Mouse (Mus musculus): ENCODE data around the gene Cenpf.
"Not testable (repeated sequence)": the region's sequence is repeated elsewhere in the genome, so short reads cannot be mapped to it uniquely, and the experiment has no call there.

Gene Cenpf

GRCm38 (mm10) chr1:189694391-189694790 lies 6.5 kb upstream of the Cenpf start:
- DNase-seq (ENCODE audit: low read depth, low spot score) = no peak

- DNase-seq (ENCODE audit: low read depth, low spot score) = not testable (repeated sequence)
Measured at GRCm38 (mm10) chr1:189692442-189692841, 4.6 kb upstream of the Cenpf start.

- no peak for DNase-seq (ENCODE audit: low read depth, low spot score)
Measured at GRCm38 (mm10) chr1:189689050-189689833, 1.4 kb upstream of the Cenpf start.

GRCm38 (mm10) chr1:189688388-189688750 lies 483 bp upstream of the Cenpf start:
- no peak for DNase-seq (ENCODE audit: low read depth, low spot score)

GRCm38 (mm10) chr1:189686025-189686424 lies 1.9 kb downstream of the Cenpf start:
- no peak for DNase-seq (ENCODE audit: low read depth, low spot score)

- DNase-seq (ENCODE audit: low read depth, low spot score) = no peak
Measured at GRCm38 (mm10) chr1:189684786-189685415, 3.0 kb downstream of the Cenpf start.

- DNase-seq (ENCODE audit: low read depth, low spot score) = peak; percentile 89
Measured at GRCm38 (mm10) chr1:189679555-189679954, 8.3 kb downstream of the Cenpf start.

GRCm38 (mm10) chr1:189675953-189676352 lies 11.9 kb downstream of the Cenpf start:
- DNase-seq (ENCODE audit: low read depth, low spot score) = no peak

- DNase-seq (ENCODE audit: low read depth, low spot score) = peak; percentile 62
Measured at GRCm38 (mm10) chr1:189675421-189675820, 12.5 kb downstream of the Cenpf start.

- DNase-seq (ENCODE audit: low read depth, low spot score) = peak; percentile 58
Measured at GRCm38 (mm10) chr1:189665966-189666365, 21.9 kb downstream of the Cenpf start.

- no peak for DNase-seq (ENCODE audit: low read depth, low spot score)
Measured at GRCm38 (mm10) chr1:189664873-189665144, 23.1 kb downstream of the Cenpf start.

GRCm38 (mm10) chr1:189664061-189664872 lies 23.6 kb downstream of the Cenpf start:
- no peak for DNase-seq (ENCODE audit: low read depth, low spot score)

GRCm38 (mm10) chr1:189663437-189663836 lies 24.4 kb downstream of the Cenpf start:
- peak; percentile 90 for DNase-seq (ENCODE audit: low read depth, low spot score)

GRCm38 (mm10) chr1:189661856-189662255 lies 26.0 kb downstream of the Cenpf start:
- peak; percentile 71 for DNase-seq (ENCODE audit: low read depth, low spot score)

- no peak for DNase-seq (ENCODE audit: low read depth, low spot score)
Measured at GRCm38 (mm10) chr1:189657406-189657805, 30.5 kb downstream of the Cenpf start.

- DNase-seq (ENCODE audit: low read depth, low spot score) = no peak
Measured at GRCm38 (mm10) chr1:189653746-189654145, 34.1 kb downstream of the Cenpf start.

GRCm38 (mm10) chr1:189646597-189646996 lies 41.3 kb downstream of the Cenpf start:
- peak; percentile 48 for DNase-seq (ENCODE audit: low read depth, low spot score)

- peak; percentile 72 for DNase-seq (ENCODE audit: low read depth, low spot score)
Measured at GRCm38 (mm10) chr1:189645371-189645770, 42.5 kb downstream of the Cenpf start.

- no peak for DNase-seq (ENCODE audit: low read depth, low spot score)
Measured at GRCm38 (mm10) chr1:189644700-189645345, 43.1 kb downstream of the Cenpf start.

GRCm38 (mm10) chr1:189639581-189639980 lies 48.3 kb downstream of the Cenpf start:
- peak; percentile 59 for DNase-seq (ENCODE audit: low read depth, low spot score)

GRCm38 (mm10) chr1:189633791-189634190 lies 54.1 kb downstream of the Cenpf start:
- DNase-seq (ENCODE audit: low read depth, low spot score) = peak; percentile 86

All from brain, adult 2 months (tissue).